Mouse (Mus musculus) urinary bladder, postnatal 36 days (tissue): ENCODE results near the gene Sez6l.

Experiments used
- DNase-seq, 2 experiments: peaks; one replicate each; pipeline ENCODE4 v3.0.0; 2022; ENCODE audit warnings: low spot score in 2 of 2, mixed read lengths in 1 of 2

The Sez6l gene

DNA sequence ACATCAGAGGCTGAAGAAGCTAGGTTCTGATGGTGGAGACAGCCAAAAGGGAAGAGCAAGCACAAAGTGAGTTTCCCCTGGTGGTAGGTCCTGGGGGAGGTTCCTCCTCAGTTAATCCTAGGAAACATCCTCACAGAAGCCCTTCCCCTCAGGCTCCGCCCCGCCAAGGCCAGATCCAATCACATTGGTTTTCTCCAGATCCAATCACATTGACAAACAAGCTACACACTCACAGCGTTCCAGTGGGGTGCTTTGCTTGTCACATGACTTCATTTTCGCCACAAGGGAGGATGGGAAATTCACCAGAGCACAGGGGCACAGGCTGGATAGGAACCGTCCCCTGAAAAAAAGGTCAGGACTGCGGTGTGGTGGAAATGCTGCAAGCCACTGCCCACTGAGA, 9.1 kb upstream of the Sez6l start:
- DNase-seq = no peak

- DNase-seq = no peak
Measured at GRCm38 (mm10) chr5:112584155-112584769, 7.3 kb upstream of the Sez6l start.

DNA sequence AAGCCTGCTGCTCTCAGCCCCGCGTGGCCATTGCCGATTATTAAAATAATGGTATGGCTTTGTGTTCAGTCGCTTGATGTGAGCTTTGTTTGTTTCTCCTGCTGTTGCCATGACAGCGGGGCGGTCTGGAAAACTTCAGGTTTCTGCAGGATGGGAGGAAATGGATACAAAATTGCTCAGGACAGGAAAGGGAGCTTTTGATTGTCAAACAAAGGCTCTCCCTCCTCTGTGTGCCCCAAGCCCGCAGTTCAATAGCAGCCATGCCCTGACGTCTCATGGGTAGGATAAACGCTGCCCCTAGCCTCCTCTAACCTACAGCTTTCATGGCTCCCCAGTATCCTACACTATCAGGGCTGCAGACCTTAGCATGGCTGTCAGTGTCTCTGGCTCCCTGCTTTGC, 6.3 kb upstream of the Sez6l start:
- no peak for DNase-seq

- DNase-seq = no peak
Measured at GRCm38 (mm10) chr5:112577750-112578149, 765 bp upstream of the Sez6l start.

DNA sequence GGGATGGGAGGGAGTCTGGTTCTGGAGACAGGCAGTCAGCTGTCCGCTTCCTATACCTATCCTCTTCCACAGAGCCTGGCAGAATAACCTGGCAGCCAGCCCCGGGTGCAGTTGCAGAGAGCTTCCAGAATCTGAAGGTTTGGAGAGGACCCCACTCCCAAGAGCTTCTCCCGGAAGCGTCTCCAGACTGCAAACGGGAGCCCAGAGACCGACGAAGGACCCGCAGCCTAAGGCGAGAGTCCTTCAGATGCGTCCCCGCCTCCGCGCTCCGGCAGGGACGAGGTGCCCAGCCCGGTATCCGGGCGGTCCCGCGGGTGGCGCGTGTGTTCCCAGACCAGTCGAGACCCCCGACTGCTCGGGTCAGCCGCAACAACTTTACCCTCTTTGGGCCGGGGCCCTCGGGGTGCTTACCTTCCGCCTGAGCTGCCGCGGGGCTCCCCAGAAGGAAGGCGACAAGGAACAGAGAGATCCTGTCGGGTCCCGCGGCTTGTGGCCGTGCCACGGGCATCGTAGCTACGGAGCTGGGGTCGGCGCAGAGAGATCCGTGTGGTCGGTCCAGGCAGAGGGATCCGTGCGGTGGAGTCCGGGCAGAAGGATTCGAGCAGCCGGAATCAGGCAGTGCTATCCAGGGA, 508 bp downstream of the Sez6l start:
- no peak for DNase-seq

- no peak for DNase-seq
Measured at GRCm38 (mm10) chr5:112575151-112575915, 1.7 kb downstream of the Sez6l start.

- peak in 1 of 2 experiments; percentile 20 for DNase-seq
Measured at GRCm38 (mm10) chr5:112573916-112574315, 3.1 kb downstream of the Sez6l start.

DNA sequence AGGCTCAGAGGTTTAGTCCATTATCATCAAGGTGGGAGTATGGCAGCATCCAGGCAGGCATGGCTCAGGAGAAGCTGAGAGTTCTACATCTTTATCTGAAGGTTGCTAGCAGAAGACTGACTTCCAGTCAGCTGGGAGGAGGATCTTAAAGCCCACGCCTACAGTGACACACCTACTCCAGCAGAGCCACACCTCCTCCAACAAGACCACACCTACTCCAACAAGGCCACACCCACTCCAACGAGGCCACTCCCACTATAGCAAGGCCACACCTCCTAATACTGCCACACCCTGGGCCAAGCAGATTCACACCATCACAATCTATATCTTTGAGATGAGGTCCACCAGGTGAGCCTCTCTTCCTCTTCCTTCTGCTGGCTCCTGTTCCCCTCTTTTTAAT, 4.8 kb downstream of the Sez6l start:
- no peak for DNase-seq

DNA sequence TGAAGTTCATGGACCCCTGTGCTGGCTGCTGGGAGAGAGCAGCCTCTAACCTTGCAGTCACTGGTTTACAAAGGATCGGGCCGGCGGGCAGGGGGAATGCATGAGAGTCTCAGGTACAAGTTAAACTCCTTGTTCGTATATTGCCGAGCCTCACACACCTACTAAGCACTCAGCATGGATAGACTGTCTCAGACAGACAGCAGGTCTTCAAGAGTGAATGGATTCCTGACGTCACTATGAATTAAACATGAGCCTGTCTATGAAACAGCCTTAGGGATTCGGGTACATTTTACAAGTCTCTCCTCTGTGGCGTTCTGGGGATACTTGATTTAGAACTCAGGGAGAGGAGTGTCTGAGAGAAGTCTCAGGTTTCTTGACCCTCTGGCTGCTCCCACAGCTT, 11.5 kb downstream of the Sez6l start:
- no peak for DNase-seq

DNA sequence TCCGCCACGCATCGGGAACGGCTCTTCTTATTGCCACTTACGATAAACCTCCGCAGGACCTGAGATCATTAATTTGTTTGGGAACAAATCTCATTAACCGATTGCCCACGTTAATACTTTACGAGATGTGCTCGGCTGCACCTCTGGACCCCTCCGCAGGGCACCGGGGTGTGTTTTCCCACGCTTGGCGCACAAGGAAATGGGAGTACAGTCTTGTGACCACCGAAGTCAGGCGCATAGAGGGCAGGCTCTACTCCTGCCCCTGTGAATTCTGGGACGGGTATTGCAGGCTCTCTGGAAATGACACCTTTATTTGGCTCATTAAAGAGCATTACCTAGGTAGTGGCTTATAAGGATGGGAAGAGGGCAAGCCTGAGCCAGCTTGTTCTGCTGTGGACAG, 11.9 kb downstream of the Sez6l start:
- no peak for DNase-seq

- DNase-seq = no peak
Measured at GRCm38 (mm10) chr5:112560869-112561499, 16.0 kb downstream of the Sez6l start.

DNA sequence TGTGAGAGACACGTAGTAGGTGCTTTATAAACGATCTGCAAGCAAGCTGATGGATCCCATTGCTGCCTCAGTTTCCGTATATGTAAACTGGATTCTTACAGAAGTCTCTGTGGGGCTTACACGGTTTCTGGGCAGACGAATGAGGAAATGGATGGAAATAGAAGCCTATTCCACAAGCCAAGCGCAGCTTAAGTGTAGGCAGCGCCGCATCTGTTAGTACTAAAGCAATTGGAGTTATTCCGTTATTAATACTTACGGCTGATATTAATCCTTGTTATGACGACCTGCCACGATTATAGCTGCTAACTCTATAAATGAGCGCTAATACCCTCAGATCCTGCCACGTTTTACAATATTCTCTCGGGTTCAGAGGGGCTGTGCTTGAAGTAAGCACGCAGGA, 16.8 kb downstream of the Sez6l start:
- DNase-seq = no peak

- DNase-seq = no peak
Measured at GRCm38 (mm10) chr5:112557396-112557795, 19.6 kb downstream of the Sez6l start.

DNA sequence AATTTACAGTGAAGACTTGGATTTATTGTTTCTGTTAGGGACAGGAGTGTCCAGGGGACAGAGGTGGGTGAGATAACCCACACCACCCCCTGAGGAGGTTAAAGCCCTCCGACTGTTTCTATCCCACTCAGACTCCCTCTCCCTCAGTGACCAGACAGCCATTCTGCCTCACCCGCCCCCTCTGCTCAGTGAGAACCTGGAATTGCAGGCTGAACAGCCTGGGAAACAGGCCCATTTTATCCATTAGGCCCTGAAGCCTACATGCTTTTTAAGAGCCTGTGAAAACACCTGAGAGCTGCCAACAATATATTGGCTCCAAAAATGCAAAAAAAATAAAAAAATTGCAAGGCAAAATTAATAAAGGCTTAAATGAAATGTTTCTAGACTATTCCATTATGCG, 20.3 kb downstream of the Sez6l start:
- DNase-seq = no peak

GRCm38 (mm10) chr5:112554508-112554907, 22.5 kb downstream of the Sez6l start:
- no peak for DNase-seq

GRCm38 (mm10) chr5:112552786-112553185, 24.2 kb downstream of the Sez6l start:
- no peak for DNase-seq

GRCm38 (mm10) chr5:112551975-112552728, 24.8 kb downstream of the Sez6l start:
- DNase-seq = no peak

DNA sequence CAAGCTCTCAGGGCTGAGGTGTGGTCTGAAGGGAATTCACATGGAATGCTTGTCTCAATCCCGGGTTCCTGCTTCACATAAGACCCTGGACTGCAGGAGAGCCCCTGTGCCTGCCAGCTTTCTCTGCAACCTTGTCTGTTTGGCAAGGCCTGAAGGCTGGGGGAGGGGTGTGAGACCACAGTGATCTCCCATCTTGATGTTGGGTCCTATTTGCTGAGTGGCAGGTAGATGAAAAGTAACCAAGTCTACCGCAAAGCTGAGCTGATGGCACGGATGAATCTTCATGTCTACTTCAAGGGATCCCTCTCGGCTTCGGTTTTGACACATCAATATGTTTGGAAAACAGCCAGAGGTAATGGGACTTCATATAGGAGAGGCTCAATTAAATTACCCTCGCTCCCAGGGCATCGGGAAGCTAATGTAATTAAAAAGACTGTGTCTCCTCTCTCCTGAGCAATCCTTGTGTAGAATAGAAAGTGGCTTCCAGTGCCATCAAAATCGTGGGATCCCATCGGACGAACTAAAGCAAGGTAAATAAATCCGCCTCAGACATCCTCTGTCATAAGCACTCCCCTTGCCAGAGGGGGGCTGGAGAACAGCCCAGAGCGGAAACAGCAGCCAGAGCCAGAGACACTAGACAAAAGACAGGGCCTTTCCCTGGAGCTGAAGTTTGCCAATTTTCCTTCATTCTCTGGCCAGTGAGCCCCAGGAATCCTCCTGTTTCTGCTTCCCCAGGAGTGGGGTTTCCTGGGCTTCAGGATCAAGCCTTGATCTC, 28.0 kb downstream of the Sez6l start:
- no peak for DNase-seq

GRCm38 (mm10) chr5:112546771-112547170, 30.2 kb downstream of the Sez6l start:
- no peak for DNase-seq

- no peak for DNase-seq
Measured at GRCm38 (mm10) chr5:112538295-112538694, 38.7 kb downstream of the Sez6l start.

DNA sequence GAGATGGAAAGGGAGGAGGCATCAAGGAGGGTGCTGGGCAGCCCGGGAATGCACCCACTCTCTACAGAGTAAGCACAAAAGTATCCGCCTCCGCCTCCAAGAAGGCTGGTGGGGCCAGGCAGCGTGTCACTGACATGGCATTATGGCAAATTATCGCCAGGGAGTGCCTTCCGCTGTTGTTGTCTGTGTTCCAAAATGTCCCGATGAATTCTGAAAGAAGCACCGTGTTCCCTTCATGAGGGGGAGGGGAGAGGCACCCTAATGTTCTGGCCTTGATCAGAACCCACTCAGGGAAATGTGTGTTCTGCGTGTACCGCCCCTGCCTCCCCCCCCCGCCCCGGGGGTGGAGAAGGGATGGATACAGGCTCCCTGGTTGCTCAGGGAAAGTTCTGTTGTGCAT, 41.1 kb downstream of the Sez6l start:
- DNase-seq = peak in 1 of 2 experiments; percentile 7
